Mouse (Mus musculus): ENCODE results near the gene Senp2. TPM values are rescaled to one million over a fixed set of nuclear protein-coding genes. Genes with fewer than 3 reads are reported as not detected.

Senp2 gene
- total and polyA plus RNA-seq, 3 experiments, result 5.9 to 24.1 (median 20.2) TPM

GRCm38 (mm10) chr16:22057498-22057897 is 48.2 kb downstream of the Senp2 start:
- TF ChIP-seq CTCF (IDR thresholded peaks at IDR 0.05) (no peak), EP300 (IDR thresholded peaks at IDR 0.05; ENCODE audit: insufficient read depth, low read depth, low read length) (no peak), POLR2A (IDR thresholded peaks at IDR 0.05; ENCODE audit: insufficient read depth, low read depth, low read length) (no peak)
- H3K36me3 ChIP-seq (ENCODE audit: control insufficient read depth, insufficient read depth, low read length), result no peaks in the 10 kb centered on the region
- no peaks in the 10 kb centered on the region for H3K4me1 ChIP-seq (ENCODE audit: control insufficient read depth, insufficient read depth, low read length)
- H3K4me3 ChIP-seq, result no peak overlapping the region
- no peaks in the 10 kb centered on the region for H3K27me3 ChIP-seq (ENCODE audit: control insufficient read depth, insufficient read depth, low read length)
- intact Hi-C loops (cut with DNase I), result no loop called here
- no peak overlapping the region for H3K9ac ChIP-seq (ENCODE audit: low read depth, low read length)
- no peak for DNase-seq
- H3K27ac ChIP-seq, result no peak overlapping the region
- H3K79me2 ChIP-seq (replicated peaks; ENCODE audit: control insufficient read depth, insufficient read depth, low read length), result no peaks in the 10 kb centered on the region
- 70% methylated on average over 6 of the region's 6 CpGs for WGBS

- 93% methylated on average over 7 of the region's 7 CpGs for WGBS
- Histone ChIP-seq H3K27me3 (ENCODE audit: control insufficient read depth, insufficient read depth, low read length) (no peaks in the 10 kb centered on the region), H3K79me2 (replicated peaks; ENCODE audit: control insufficient read depth, insufficient read depth, low read length) (no peaks in the 10 kb centered on the region), H3K36me3 (ENCODE audit: control insufficient read depth, insufficient read depth, low read length) (no peaks in the 10 kb centered on the region), H3K4me1 (ENCODE audit: control insufficient read depth, insufficient read depth, low read length) (no peaks in the 10 kb centered on the region), H3K4me3 (no peak overlapping the region), H3K9ac (ENCODE audit: low read depth, low read length) (no peak overlapping the region), H3K27ac (no peak overlapping the region)
- DNase-seq, result no peak
- intact Hi-C loops (cut with DNase I), result no loop called here
- no peak for TF ChIP-seq POLR2A (IDR thresholded peaks at IDR 0.05; ENCODE audit: insufficient read depth, low read depth, low read length)
- no peak for TF ChIP-seq CTCF (IDR thresholded peaks at IDR 0.05)
- TF ChIP-seq EP300 (IDR thresholded peaks at IDR 0.05; ENCODE audit: insufficient read depth, low read depth, low read length), result no peak
These were observed 49.6 kb downstream of the Senp2 start for GRCm38 (mm10) chr16:22058871-22059270.

- no peaks in the 10 kb centered on the region for H3K4me1 ChIP-seq (ENCODE audit: control insufficient read depth, insufficient read depth, low read length)
- WGBS, result 94% methylated on average over 10 of the region's 10 CpGs
- no peak for TF ChIP-seq POLR2A (IDR thresholded peaks at IDR 0.05; ENCODE audit: insufficient read depth, low read depth, low read length)
- TF ChIP-seq CTCF (IDR thresholded peaks at IDR 0.05), result no peak
- no peak for TF ChIP-seq EP300 (IDR thresholded peaks at IDR 0.05; ENCODE audit: insufficient read depth, low read depth, low read length)
- H3K9ac ChIP-seq (ENCODE audit: low read depth, low read length), result no peak overlapping the region
- H3K27ac ChIP-seq, result no peak overlapping the region
- no peaks in the 10 kb centered on the region for H3K79me2 ChIP-seq (replicated peaks; ENCODE audit: control insufficient read depth, insufficient read depth, low read length)
- intact Hi-C loops (cut with DNase I), result no loop called here
- no peak for DNase-seq
- H3K27me3 ChIP-seq (ENCODE audit: control insufficient read depth, insufficient read depth, low read length), result no peaks in the 10 kb centered on the region
- no peaks in the 10 kb centered on the region for H3K36me3 ChIP-seq (ENCODE audit: control insufficient read depth, insufficient read depth, low read length)
- no peak overlapping the region for H3K4me3 ChIP-seq
These were observed 51.1 kb downstream of the Senp2 start for GRCm38 (mm10) chr16:22060416-22060815.

- Histone ChIP-seq H3K79me2 (replicated peaks; ENCODE audit: control insufficient read depth, insufficient read depth, low read length) (no peaks in the 10 kb centered on the region), H3K4me3 (no peak overlapping the region), H3K27ac (no peak overlapping the region), H3K27me3 (ENCODE audit: control insufficient read depth, insufficient read depth, low read length) (no peaks in the 10 kb centered on the region), H3K9ac (ENCODE audit: low read depth, low read length) (no peak overlapping the region), H3K36me3 (ENCODE audit: control insufficient read depth, insufficient read depth, low read length) (no peaks in the 10 kb centered on the region), H3K4me1 (ENCODE audit: control insufficient read depth, insufficient read depth, low read length) (no peaks in the 10 kb centered on the region)
- intact Hi-C loops (cut with DNase I), result no loop called here
- WGBS, result 85% methylated on average over 14 of the region's 14 CpGs
- no peak for TF ChIP-seq CTCF (IDR thresholded peaks at IDR 0.05)
- no peak for TF ChIP-seq EP300 (IDR thresholded peaks at IDR 0.05; ENCODE audit: insufficient read depth, low read depth, low read length)
- TF ChIP-seq POLR2A (IDR thresholded peaks at IDR 0.05; ENCODE audit: insufficient read depth, low read depth, low read length), result no peak
- DNase-seq, result no peak
These were observed 52.4 kb downstream of the Senp2 start for GRCm38 (mm10) chr16:22061555-22062160.

- TF ChIP-seq POLR2A (IDR thresholded peaks at IDR 0.05; ENCODE audit: insufficient read depth, low read depth, low read length), result no peak
- TF ChIP-seq CTCF (IDR thresholded peaks at IDR 0.05), result no peak
- no peak for TF ChIP-seq EP300 (IDR thresholded peaks at IDR 0.05; ENCODE audit: insufficient read depth, low read depth, low read length)
- intact Hi-C loops (cut with DNase I), result no loop called here
- Histone ChIP-seq H3K36me3 (ENCODE audit: control insufficient read depth, insufficient read depth, low read length) (no peaks in the 10 kb centered on the region), H3K9ac (ENCODE audit: low read depth, low read length) (no peak overlapping the region), H3K4me3 (no peak overlapping the region), H3K27ac (no peak overlapping the region), H3K4me1 (ENCODE audit: control insufficient read depth, insufficient read depth, low read length) (peaks cover 3% of the 10 kb centered on the region), H3K27me3 (ENCODE audit: control insufficient read depth, insufficient read depth, low read length) (no peaks in the 10 kb centered on the region), H3K79me2 (replicated peaks; ENCODE audit: control insufficient read depth, insufficient read depth, low read length) (no peaks in the 10 kb centered on the region)
- no peak for DNase-seq
- 70% methylated on average over 4 of the region's 4 CpGs for WGBS
These were observed 53.0 kb downstream of the Senp2 start for GRCm38 (mm10) chr16:22062284-22062683.

- Histone ChIP-seq H3K27me3 (ENCODE audit: control insufficient read depth, insufficient read depth, low read length) (no peaks in the 10 kb centered on the region), H3K36me3 (ENCODE audit: control insufficient read depth, insufficient read depth, low read length) (no peaks in the 10 kb centered on the region), H3K4me3 (no peak overlapping the region), H3K79me2 (replicated peaks; ENCODE audit: control insufficient read depth, insufficient read depth, low read length) (no peaks in the 10 kb centered on the region), H3K27ac (no peak overlapping the region), H3K4me1 (ENCODE audit: control insufficient read depth, insufficient read depth, low read length) (peaks cover 4% of the 10 kb centered on the region), H3K9ac (ENCODE audit: low read depth, low read length) (no peak overlapping the region)
- TF ChIP-seq POLR2A (IDR thresholded peaks at IDR 0.05; ENCODE audit: insufficient read depth, low read depth, low read length) (no peak), EP300 (IDR thresholded peaks at IDR 0.05; ENCODE audit: insufficient read depth, low read depth, low read length) (no peak), CTCF (IDR thresholded peaks at IDR 0.05) (no peak)
- intact Hi-C loops (cut with DNase I), result no loop called here
- DNase-seq, result no peak
These were observed 56.3 kb downstream of the Senp2 start for GRCm38 (mm10) chr16:22065536-22065935.

Measured in heart, adult 2 months (tissue).